Mouse (Mus musculus): ENCODE results near the gene Ptpre.
"Not testable (repeated sequence)": the region's sequence is repeated elsewhere in the genome, so short reads cannot be mapped to it uniquely, and the experiment has no call there.

Gene Ptpre

GRCm38 (mm10) chr7:135535908-135536307 is 1.4 kb upstream of the Ptpre start:
- no peak for DNase-seq

DNA sequence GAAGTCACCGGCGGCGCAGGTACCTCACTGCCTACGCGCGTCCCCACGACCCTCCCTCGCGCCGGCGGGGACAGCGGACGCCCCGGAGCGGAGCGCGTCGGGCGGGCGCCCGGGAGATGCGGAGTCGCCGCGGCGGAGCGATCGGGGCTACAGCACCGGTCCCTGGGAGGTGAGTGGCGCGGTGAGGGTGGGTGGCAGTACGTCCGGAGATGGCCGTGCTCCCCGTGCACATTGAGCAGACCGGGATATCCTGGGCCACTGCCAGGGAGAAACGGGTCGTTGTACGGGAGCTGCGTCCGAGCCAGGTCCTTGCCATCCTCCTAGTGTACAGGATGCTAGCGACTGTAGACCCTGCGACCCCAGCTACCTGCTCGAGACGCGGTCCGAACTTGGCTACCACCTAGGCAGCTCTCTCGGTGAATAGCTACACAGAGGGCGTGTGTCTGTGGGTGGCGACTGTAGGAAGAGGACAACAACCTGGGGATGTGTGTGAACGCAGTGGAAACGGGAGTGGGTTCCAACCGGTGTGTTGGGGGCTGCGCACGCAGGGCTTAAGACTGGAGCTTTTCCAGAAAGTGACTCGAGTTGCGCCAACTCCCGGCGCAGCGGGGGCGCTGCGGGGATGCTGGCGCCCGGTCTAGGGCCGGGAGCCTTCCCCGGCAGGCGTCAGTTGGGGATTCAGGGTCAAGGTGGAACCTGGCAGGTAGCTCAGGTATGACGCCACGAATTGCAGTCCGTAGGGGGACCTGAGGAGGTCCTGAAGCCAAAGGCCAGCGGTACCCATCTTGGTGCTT is 864 bp downstream of the Ptpre start:
- DNase-seq, result peak; percentile 24 to 32

- no peak for DNase-seq
Measured at GRCm38 (mm10) chr7:135539429-135539828, 2.1 kb downstream of the Ptpre start.

DNA sequence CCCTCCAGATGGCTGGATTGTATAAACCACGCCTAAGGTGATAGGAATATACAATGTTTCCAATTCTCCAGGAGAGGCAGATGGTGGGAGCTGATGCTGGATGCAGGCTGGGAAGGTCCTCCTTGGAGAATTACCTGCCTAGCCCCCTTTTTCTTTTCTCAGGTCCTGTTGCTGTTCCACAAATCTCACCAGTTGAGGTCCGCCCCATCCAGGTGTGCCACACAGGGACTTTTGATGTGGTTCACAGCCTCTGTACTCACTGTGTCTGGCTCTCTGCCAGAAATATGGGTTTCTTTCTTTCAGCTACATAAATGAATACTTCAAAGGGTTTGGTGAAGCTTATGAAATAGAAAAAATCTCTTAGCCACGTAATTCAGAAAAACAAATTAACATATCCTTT is 5.0 kb downstream of the Ptpre start:
- DNase-seq, result no peak

GRCm38 (mm10) chr7:135543033-135543432 is 5.8 kb downstream of the Ptpre start:
- DNase-seq, result no peak

DNA sequence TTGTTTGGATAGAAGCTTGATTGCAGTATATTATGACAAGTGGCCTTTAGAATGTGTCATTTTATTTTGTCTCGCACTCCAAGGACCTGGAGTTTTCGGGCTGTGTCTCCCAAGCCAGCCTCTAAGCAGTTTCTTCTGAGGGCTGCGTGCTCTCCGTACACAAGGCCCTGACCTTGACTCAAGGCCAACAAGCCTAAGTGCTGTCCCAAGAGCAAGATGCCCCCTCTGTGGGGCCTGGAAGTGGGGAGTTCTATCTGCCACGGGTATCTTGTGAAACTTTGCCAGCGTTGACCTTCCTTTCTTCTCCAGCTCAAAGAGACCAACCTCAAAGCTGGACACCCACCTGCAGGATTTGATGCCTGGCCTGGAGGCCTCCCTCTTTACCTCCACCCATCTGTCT is 7.0 kb downstream of the Ptpre start:
- no peak for DNase-seq

DNA sequence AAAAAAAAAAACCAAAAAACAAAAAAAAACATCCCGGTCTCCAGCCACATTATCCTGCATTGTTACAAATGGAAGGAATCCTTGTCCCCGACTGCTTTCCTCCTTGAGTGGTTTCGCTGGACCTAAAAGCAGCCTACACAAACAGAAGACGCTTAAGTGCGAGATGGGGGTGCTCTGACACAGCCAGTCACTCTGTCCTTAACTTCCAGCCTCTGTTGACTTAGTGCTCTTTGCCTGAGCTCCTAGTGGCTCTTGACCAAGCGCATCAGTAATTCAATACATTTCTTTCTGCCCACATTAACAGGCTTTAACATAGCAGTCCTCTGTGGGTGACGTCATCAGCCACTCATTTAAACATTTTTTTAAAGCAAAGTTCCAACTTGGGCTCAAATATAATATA is 8.7 kb downstream of the Ptpre start:
- peak; percentile 8 to 57 for DNase-seq

DNA sequence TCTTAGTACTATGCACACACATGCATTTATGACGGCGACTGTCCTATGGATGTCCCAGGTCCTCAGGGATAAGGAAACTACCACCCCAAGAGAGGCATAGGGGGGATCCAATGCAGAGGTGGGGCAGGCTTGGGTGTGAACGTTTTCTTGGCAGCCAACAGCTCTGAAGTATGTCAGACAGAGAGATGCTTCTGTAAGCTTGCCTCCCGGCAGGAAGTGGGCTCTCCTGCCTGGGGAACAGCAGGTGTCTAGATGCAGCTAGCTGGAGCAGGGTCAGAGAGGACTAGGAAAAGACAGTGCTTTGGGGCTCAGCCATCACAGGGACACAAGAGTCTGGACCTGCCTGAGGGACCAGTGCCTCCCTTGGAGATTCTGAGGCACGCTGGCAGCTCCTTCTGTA is 9.2 kb downstream of the Ptpre start:
- no peak for DNase-seq

- DNase-seq, result no peak
Measured at GRCm38 (mm10) chr7:135548434-135548833, 11.2 kb downstream of the Ptpre start.

GRCm38 (mm10) chr7:135551547-135551946 is 14.3 kb downstream of the Ptpre start:
- peak; percentile 36 to 80 for DNase-seq

GRCm38 (mm10) chr7:135553550-135553949 is 16.3 kb downstream of the Ptpre start:
- no peak for DNase-seq

- no peak for DNase-seq
Measured at GRCm38 (mm10) chr7:135556663-135557402, 19.6 kb downstream of the Ptpre start.

DNA sequence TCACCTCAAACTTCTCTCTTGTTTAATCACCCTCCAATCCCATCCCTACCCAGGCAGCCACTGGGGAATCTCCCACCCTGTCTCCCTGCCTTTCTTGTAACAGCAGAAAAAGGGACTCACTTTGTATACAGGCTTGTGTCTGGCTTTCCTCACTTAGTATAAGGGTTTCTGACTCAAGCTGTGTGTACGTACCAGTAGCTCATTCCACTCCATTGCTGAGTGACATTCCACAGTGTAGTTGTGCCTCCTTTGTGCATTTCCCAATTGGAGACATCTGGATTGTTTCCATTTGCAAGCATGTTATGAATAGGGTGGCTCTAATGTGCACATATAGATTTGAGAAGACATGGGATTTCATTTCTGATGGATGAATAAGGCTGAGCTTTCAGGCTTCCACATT is 23.0 kb downstream of the Ptpre start:
- no peak for DNase-seq

DNA sequence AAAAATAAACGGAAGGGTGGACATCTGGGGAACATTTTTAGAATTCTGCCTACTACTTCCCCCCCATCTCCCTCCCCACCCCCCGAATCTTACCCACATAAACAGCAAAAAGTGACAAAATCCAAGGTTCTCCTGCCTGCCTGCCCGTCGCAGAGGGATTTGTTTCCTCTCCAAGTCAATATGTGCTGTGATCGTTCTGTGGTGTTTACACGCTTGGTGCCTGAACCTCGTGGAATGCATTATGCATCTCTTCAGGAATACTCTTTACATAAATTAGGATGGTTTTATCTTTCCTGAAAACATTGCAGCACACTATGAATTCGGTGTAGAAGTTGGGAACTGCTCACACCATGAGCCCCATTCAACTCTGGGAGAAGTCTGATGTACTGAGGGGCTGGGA is 26.7 kb downstream of the Ptpre start:
- DNase-seq, result no peak

DNA sequence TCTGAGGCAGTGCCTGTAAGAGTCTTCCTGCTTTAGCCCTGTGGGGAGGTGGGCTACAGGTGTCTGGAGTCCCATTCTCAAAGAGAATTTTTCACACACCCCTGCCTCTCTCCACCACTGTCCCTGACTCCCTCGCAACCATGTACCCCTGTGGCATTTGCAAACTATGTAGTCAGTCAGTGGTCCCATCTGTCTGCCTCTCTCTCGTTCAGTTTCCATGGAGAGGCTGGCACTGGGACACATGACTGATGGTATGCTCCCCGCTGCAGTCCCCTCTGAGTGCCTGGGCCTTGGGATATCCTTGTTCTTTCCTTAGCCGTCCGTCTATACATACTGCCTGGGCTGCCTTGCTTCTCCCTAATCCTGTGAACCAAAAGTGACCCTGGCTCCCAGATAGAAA is 28.7 kb downstream of the Ptpre start:
- DNase-seq, result no peak

DNA sequence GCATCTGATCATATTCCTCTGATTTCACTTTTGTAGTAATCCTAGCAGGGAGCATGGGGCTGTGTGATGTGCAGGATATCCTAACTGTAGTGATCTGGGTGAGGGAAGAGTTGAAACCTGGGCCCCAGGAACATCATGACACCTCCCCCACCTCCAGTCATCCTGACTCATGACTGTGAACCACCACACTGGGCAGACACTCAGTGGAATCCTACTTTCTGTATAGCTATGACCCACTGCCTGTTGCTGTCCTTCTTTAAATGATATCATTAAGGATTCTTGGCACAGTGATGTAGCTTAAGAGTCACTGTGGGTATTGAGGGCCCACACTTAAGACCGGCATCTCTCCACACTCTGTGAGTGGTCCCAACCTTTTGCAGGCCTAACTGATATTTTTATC is 30.3 kb downstream of the Ptpre start:
- DNase-seq, result no peak

DNA sequence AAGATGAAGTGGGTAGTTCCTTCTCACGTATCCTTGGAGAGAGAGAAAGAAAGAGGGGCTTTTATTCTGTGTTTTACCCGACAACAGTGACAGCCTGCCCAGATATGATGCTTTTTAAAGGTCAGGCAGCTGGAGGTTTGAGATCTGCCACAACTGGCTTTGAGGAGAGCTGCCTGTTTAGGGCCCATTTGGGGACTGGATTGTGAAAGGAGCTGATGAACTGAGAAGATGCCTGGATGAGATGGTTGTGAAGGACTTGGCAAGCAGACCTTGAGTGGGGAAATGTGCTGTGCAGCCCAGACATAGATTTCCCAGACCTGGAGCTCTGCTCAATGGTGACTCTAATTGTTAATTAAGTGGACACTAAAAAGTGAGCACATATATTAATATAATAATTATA is 31.3 kb downstream of the Ptpre start:
- peak in 1 of 2 experiments; percentile 43 for DNase-seq

- DNase-seq, result no peak
Measured at GRCm38 (mm10) chr7:135571392-135571791, 34.1 kb downstream of the Ptpre start.

DNA sequence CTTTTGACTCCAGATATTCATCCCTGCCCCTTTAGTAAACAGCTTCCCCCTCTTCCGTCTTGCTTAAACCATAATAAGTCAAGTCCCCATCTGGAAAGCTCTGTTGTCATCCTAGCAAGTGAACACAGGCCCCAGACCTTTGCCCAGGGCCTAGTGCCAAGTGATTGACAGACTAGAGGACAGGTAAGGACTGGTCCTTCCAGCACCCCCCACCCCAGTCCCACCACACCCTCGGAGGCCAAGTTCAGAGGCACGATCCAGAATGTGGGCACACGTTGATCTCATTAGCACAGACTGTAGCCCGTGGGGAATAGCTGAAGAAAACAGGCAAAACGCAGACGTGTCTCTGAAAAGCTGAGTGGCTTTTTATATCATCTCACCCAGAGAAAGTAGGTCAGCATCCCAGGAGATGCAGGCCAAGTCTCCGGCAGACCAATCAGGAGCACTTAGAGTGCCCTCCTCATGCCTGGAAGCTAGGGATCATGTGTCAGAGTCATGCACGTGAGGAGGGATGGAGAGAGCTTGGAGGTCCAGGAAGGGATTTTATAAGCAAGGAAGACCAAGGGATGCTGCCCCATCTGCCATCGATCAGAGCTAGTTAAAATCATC is 34.8 kb downstream of the Ptpre start:
- DNase-seq, result no peak

DNA sequence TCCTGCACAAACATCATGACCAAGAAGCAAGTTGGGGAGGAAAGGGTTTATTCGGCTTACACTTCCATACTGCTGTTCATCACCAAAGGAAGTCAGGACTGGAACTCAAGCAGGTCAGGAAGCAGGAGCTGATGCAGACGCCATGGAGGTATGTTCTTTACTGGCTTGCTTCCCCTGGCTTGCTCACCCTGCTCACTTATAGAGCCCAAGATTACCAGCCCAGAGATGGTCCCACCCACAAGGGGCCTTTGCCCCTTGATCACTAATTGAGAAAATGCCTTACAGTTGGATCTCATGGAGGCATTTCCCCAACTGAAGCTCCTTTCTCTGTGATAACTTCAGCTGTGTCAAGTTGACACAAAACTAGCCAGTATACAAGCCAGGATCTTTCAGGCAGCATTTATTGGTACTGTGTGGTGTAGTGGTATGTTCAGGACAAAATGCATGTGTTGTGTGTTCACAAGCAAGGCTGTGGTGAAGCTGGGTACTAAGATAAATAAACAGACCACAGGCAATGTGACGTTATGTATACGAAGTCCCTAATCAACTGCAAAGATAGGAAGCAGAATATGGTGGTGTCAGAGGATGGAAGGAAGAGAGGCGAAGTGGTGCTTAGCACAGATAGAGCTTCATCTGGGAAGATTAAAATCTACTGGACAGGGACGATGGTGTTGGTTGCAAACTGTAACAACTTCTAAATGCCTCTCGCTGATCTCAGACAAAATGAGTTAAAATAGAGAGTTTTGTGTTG is 38.2 kb downstream of the Ptpre start:
- DNase-seq, result not testable (repeated sequence)

- DNase-seq, result no peak
Measured at GRCm38 (mm10) chr7:135576329-135576728, 39.0 kb downstream of the Ptpre start.

DNA sequence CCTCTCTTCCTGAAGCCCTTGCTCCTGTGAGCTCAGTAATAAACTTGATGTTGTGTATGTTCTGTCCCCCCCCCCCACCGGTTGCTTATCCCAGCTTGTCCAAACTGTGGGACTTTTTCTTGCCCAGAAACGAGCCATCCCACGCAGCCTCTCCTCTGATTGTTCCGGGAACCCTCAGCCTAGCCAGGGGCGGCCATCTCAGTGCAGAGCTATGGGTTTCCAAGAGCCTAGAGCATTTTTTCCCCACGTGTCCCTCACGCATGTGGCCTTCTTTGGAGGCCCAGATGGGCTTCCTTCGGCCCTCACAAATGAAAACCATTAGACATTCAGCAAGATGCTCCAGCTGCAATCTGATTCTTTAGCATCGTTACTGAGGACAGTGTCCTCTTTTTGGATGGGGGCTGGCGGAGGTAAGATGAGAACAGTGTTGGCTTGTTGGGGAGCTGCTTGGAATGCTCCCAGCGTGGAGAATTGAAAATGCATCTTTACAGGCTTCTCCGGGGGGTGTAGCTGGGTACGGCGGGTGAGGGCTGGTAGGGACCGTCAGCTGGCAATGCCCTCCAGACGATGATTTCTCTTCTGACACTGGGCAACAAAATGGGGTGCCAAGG is 41.5 kb downstream of the Ptpre start:
- DNase-seq, result no peak

Data from lung, postnatal 4 days (tissue).